Mouse (Mus musculus) WW6 (cell line): ENCODE measurements around the gene Cd59a.

Experiments
- DNase-seq: peaks from one replicate; pipeline ENCODE4 v3.0.0-alpha.2; 2013; ENCODE audit warnings: low read depth, low spot score

The Cd59a gene

GRCm38 (mm10) chr2:104135920-104136319, 40.3 kb downstream of the Cd59a start:
- DNase-seq = no peak

DNA sequence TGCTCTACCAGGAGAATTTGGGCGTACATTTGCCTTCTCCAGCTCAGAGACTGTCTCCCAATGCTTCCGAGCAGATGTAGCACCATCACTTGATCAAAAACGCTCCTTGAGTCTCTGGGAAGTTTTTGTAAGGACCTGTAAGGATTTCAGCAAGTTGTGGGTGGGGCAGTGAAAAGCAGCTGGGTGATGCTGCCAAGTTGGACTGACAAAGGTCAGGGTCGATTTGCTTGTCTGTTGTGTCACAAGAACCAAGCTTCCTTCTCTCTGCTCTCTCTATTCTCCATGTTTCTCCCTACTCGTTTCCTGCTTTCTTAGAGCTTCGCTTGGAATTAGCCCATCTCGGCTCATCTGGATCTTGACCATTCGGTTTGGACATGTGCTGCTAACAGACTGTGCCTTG, 46.5 kb downstream of the Cd59a start:
- no peak for DNase-seq

- no peak for DNase-seq
Observed at GRCm38 (mm10) chr2:104144004-104144403, 48.4 kb downstream of the Cd59a start.

DNA sequence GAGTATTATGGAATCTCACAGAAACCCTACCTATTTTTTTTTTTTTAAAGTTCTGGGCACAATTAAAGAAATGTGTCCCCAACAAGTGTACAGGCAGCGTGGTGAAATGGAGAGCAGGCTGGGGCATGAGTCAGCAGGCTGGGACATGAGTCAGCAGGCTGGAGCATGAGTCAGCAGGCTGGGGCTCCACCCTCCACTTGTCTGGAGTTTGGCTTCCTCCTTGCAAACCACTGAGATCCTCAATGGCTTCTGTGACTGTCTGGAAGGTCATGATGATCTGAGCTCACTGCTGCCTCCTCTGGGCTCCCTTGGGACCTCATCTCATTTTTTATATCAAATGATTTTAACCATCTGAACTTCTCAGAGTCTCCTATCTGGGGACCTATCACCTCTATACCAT, 50.4 kb downstream of the Cd59a start:
- peak; percentile 53 for DNase-seq

GRCm38 (mm10) chr2:104147910-104148561, 52.4 kb downstream of the Cd59a start:
- DNase-seq = no peak

DNA sequence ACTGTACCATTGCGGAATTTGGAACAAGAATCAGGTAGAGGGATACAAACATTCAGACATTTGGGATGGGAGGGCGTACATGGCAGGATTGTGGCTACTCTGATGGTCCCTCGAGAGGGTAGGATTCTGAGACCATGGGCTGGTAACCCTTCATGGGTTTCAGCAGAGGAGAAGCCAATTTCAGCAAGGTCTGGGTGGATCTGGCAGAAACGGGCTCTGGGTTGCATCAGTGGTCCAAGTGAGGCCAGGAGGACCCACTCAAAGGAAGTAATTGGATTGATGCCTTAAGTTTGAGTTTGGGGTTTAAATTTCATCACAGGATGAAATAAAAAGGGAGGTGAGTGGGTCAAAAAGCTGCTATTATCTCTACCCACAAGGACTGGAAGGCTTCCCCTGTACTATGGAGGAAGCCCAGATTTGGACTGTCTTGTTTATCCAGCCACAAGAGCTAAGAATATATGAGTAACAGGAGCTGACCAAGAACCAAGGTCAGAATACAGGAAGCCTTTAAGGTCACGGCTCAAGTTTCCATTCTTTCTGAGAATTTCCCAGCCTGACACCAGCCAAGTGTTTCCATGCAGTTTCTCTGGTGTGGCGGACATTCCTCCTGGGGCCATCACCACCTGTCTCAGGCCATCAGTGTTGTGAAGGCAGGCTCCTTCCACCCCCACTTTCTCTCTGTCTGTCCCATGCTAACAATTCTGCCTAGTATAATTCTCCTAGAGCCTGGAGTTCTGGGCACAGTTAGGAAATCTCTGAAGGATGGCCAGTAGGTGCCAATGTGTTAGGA, 55.2 kb downstream of the Cd59a start:
- DNase-seq = no peak

GRCm38 (mm10) chr2:104153345-104153744, 57.7 kb downstream of the Cd59a start:
- no peak for DNase-seq

- DNase-seq = no peak
Observed at GRCm38 (mm10) chr2:104153876-104154275, 58.3 kb downstream of the Cd59a start.

DNA sequence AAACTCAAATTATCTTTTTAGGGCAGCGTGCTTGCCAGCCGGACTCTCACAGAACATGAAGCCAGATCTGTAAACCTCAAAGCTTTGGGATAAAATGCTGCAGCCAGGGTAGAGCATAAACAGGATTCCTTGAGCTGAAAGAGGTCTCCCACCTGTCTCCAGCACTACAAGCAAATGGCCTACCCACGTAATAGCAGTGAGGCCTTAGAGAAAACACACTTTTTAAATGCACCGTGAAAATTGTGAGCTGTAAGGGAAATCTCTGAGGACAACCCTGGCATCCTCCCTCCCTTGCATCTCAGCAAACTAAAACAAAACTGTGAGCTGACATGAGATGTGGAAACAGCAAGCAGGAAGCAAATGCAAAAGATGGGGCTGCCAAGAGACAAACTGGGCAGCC, 62.2 kb downstream of the Cd59a start:
- DNase-seq = no peak

GRCm38 (mm10) chr2:104163418-104163817, 67.8 kb downstream of the Cd59a start:
- no peak for DNase-seq

- no peak for DNase-seq
Observed at GRCm38 (mm10) chr2:104163978-104164487, 68.4 kb downstream of the Cd59a start.
